Mouse (Mus musculus) left cerebral cortex, adult 6 months (tissue): ENCODE data around the gene Gm16513. TPM values are rescaled to one million over a fixed set of nuclear protein-coding genes. Genes with fewer than 3 reads are reported as not detected.

Experiments
- long read RNA-seq, 2 experiments: library from polyadenylated mRNA; unstranded; transcript quantifications; one replicate each; pipeline ENCODE4 v2.0.0; 2019 to 2020
- polyA plus RNA-seq: library from polyadenylated mRNA; unstranded; fragments of <200 nt; fragmentation: Nextera tagmentation; gene quantifications from 2 replicates; pipeline ENCODE4 v1.2.3, GENCODE M21; 2021

Gm16513 gene
- polyA plus RNA-seq: not detected in 2 replicates
- long read RNA-seq, experiment 1: 0 reads
- long read RNA-seq, experiment 2: 0 reads

DNA sequence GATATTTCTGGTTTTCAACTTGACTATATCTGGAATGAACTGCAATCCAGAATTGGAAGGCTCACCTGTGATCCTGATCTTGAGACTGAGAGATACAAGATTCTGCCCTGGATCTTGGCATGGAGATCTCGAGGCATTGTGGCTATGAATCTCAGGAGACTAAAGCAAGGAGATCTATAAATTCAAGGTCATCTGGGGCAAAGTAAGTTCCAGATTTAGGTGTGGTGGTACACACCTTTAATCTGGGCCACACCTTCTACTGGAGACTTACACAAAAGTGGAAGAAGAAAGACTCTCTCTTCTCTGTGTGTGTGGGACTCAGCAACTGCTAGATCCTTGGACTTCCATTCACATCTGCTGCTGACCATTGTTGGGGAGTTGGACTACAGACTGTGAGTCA, at the start of gene Gm16513:
TSS of gene Gm16513 (plus strand) at position 301 of the 400 bp plus-strand sequence.

Other genes with a start within 250 kb of the Gm16513 start
- not detected in 2 replicates for gene Gm6367, start 194.0 kb upstream of the Gm16513 start, polyA plus RNA-seq
- not detected in 2 replicates for gene Gm7942, start 75.7 kb upstream of the Gm16513 start, polyA plus RNA-seq
- gene Gm10424, start 90.1 kb downstream of the Gm16513 start, polyA plus RNA-seq: not detected in 2 replicates
- gene Gm3259, start 123.3 kb downstream of the Gm16513 start, polyA plus RNA-seq: not detected in 2 replicates